Mouse (Mus musculus): Measurements from ENCODE around the gene Disc1. TPM values are rescaled to one million over a fixed set of nuclear protein-coding genes. Genes with fewer than 3 reads are reported as not detected.

The Disc1 gene
- polyA plus RNA-seq, 1 experiment from 2014 or later: 2.3 TPM

DNA sequence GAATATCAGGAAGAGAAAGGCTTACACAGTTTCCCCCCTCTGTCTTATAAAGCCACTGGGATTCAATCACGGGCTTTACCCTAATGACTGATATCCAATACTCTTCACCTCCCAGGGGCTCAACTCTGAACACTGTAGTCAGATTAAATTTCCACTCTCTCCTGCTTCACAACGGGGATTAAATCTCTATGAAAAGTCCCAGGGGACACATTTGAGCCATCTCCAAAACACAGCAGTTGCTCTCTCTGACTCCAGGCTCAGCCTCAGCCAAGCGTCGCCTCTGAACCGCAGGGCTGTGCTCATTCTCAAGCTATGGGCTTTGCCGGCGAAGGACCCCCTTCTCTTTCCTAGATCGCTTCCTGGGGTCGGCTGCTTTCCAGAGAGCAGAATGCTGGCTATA is 141.1 kb downstream of the Disc1 start:
- 64% methylated on average over 9 of the region's 9 CpGs for WGBS
- ATAC-seq (replicated peaks; ENCODE audit: extremely low read depth, insufficient read depth, low FRiP score): no peak
- H3K9me3 ChIP-seq (replicated peaks; ENCODE audit: control insufficient read depth, low read length): no peaks in the 10 kb centered on the region

DNA sequence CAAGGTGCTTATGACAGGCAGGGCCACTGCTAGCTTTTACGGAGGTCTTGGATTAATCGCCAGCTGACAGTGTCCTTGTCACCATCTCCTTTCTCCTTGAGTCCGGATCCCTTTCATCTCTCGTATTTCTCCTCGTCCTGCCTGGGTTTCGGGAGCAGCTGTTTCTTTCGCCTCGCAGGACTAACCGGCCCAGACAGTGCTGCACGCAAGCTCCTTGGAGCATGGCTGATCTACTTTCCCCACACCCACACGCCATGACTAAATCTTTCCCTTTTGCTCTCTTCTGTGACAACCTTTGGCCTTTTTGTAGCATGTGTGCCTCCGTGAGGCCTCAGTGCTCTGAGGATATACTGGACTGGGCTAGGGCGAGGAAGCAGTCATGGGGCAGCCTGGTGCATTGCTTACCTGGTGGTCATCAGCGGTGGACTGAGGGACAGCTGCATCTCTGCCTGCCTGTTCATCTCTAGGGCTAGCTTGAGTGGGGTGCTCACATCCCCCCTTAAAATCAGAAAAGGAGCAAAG is 142.6 kb downstream of the Disc1 start:
- Histone ChIP-seq H3K27ac (ENCODE audit: low read length) (peak overlapping the region; percentile 52; the same call in 1 of the 2 replicates), H3K9ac (ENCODE audit: low read length) (no peak overlapping the region; the same call in 1 of the 2 replicates), H3K9me3 (replicated peaks; ENCODE audit: control insufficient read depth, low read length) (no peaks in the 10 kb centered on the region), H3K4me3 (ENCODE audit: low read length) (no peak overlapping the region), H3K27me3 (ENCODE audit: control insufficient read depth, insufficient read depth, low read length) (no peaks in the 10 kb centered on the region), H3K4me2 (ENCODE audit: low read depth, low read length) (no peak overlapping the region), H3K36me3 (ENCODE audit: control insufficient read depth, insufficient read depth) (no peaks in the 10 kb centered on the region), H3K4me1 (ENCODE audit: control insufficient read depth, insufficient read depth, low read length) (peaks cover 15% of the 10 kb centered on the region)
- 77% methylated on average over 14 of the region's 14 CpGs for WGBS
- ATAC-seq (replicated peaks; ENCODE audit: extremely low read depth, insufficient read depth, low FRiP score): no peak

More for the DNA sequence above, 141.1 kb downstream of the Disc1 start:
- Histone ChIP-seq H3K36me3 (ENCODE audit: control insufficient read depth, insufficient read depth) (no peaks in the 10 kb centered on the region), H3K27ac (ENCODE audit: low read length) (no peak overlapping the region), H3K27me3 (ENCODE audit: control insufficient read depth, insufficient read depth, low read length) (no peaks in the 10 kb centered on the region), H3K4me1 (ENCODE audit: control insufficient read depth, insufficient read depth, low read length) (peaks cover 15% of the 10 kb centered on the region), H3K9ac (ENCODE audit: low read length) (no peak overlapping the region), H3K4me2 (ENCODE audit: low read depth, low read length) (no peak overlapping the region), H3K4me3 (ENCODE audit: low read length) (no peak overlapping the region)

DNA sequence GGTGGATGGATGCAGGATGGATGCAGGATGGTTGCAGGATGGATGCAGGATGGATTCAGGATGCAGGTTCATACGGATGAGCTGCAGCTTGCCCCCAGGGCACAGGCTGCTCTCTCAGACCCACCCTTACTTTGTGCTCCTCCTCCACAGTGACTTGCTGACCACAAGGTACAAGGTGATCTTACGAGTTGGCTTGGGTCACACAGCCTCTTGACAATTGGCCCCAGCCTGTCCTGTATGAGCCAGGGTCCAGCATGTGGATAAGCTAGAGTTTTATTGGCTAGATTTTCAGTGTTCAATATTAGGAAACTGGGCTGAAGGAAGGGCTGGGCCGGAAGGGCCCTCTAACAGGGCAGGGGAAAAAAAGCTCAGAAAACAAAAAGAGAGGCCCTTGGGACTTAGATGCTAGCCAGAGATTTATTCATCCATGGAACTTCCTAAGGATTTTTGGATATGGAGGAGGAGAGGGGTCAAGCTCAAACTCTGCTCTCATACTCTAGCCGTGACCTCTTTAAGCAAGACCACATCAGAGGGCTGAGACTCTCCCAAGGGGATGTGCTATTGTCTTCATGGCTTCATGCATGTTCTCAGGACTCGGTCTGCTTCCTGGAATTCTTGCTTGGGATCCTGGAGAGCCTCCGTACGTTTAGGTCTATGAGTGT is 143.5 kb downstream of the Disc1 start:
- 71% methylated on average over 7 of the region's 7 CpGs for WGBS
- no peaks in the 10 kb centered on the region for H3K36me3 ChIP-seq (ENCODE audit: control insufficient read depth, insufficient read depth)
- H3K27me3 ChIP-seq (ENCODE audit: control insufficient read depth, insufficient read depth, low read length): no peaks in the 10 kb centered on the region
- no peak overlapping the region for H3K4me3 ChIP-seq (ENCODE audit: low read length)
- ATAC-seq (replicated peaks; ENCODE audit: extremely low read depth, insufficient read depth, low FRiP score): no peak; the same call in 1 of the 2 replicates
- H3K9me3 ChIP-seq (replicated peaks; ENCODE audit: control insufficient read depth, low read length): no peaks in the 10 kb centered on the region
- peak overlapping the region; percentile 52 for H3K27ac ChIP-seq (ENCODE audit: low read length)
- H3K4me2 ChIP-seq (ENCODE audit: low read depth, low read length): no peak overlapping the region
- no peak overlapping the region for H3K9ac ChIP-seq (ENCODE audit: low read length)
- H3K4me1 ChIP-seq (ENCODE audit: control insufficient read depth, insufficient read depth, low read length): peaks cover 15% of the 10 kb centered on the region

DNA sequence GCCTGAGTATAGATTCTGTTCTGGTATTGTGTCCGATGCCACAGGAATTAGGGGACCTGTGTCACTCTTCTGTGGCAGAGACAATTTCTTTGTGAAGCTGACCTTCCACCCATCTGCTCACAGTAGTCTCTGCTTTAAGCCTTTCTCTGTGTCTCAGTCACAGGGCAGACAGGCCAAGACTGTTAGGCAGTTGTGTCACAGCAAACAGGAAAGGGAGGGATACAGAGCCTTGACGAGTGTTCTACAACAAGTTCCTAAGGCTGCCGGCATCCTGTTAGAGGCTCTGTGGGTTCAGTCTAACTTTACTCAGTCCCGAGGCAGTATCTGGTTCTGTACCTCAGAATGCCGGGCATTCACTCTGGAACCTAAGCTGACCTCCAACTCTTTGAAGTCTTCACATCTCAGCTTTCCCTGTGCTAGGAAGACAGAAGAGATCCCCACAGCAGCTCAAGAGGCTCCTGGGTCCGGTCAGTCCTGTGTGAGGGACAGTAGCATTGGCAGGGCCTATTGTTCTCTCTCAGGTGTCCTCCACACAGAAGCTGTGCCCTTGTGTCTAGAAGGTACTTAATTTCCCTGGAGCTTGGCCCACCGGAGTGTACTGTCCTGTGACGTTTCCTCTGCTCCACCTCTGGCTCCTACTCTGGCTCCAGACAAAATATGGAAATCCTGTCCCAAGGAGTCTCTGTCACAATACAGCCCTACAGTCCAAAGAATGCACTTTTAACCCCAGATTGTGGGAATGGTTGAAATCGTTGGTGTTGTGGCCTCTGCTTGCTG is 144.6 kb downstream of the Disc1 start:
- WGBS: 57% methylated on average over 9 of the region's 9 CpGs
- Histone ChIP-seq H3K9ac (ENCODE audit: low read length) (no peak overlapping the region), H3K36me3 (ENCODE audit: control insufficient read depth, insufficient read depth) (no peaks in the 10 kb centered on the region), H3K27ac (ENCODE audit: low read length) (peak overlapping the region; percentile 53), H3K4me2 (ENCODE audit: low read depth, low read length) (no peak overlapping the region), H3K27me3 (ENCODE audit: control insufficient read depth, insufficient read depth, low read length) (no peaks in the 10 kb centered on the region), H3K9me3 (replicated peaks; ENCODE audit: control insufficient read depth, low read length) (no peaks in the 10 kb centered on the region), H3K4me3 (ENCODE audit: low read length) (no peak overlapping the region), H3K4me1 (ENCODE audit: control insufficient read depth, insufficient read depth, low read length) (peaks cover 15% of the 10 kb centered on the region)
- peak; percentile 37; the same call in 1 of the 2 replicates for ATAC-seq (replicated peaks; ENCODE audit: extremely low read depth, insufficient read depth, low FRiP score)

DNA sequence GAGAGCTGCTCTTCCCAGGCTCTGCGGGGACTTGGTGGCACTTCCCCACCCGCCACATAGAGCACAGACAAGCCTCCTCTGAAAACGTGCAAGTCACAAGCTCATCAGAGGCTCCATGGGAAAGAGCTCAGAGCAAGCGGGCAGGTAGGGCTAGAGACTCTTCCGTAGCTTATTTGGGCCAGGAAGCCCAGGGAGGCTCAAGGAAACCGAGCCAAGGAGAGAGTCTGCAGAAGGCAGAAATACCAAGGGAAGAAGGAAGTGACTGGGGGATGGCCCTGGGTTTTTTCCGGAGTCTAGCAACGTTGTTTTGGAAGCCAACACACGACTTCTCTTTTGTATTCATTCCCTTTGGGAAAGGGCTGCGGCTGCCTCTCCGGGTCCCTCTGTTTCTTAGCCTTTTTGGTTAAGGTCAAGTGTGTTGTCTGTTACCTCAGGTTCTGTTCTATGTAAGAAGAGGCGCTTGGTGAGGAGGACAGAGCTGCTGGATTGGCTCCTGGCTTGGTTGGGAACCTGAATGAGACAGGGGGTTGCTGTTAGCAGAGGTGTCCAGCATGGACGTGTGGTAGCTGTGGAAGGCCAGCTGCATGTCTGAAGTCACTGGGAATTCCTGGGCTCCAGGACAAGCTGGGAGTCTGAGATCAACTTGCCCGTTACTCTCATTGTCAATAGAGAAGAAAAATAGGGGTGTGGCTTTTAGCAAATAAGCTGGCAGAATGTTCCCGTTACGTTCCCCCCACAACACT is 145.4 kb downstream of the Disc1 start:
- Histone ChIP-seq H3K4me2 (ENCODE audit: low read depth, low read length) (no peak overlapping the region), H3K27ac (ENCODE audit: low read length) (peak overlapping the region; percentile 53), H3K9ac (ENCODE audit: low read length) (no peak overlapping the region), H3K4me3 (ENCODE audit: low read length) (no peak overlapping the region), H3K27me3 (ENCODE audit: control insufficient read depth, insufficient read depth, low read length) (no peaks in the 10 kb centered on the region), H3K36me3 (ENCODE audit: control insufficient read depth, insufficient read depth) (no peaks in the 10 kb centered on the region), H3K9me3 (replicated peaks; ENCODE audit: control insufficient read depth, low read length) (no peaks in the 10 kb centered on the region), H3K4me1 (ENCODE audit: control insufficient read depth, insufficient read depth, low read length) (peaks cover 15% of the 10 kb centered on the region)
- 58% methylated on average over 16 of the region's 16 CpGs for WGBS
- ATAC-seq (replicated peaks; ENCODE audit: extremely low read depth, insufficient read depth, low FRiP score): no peak

DNA sequence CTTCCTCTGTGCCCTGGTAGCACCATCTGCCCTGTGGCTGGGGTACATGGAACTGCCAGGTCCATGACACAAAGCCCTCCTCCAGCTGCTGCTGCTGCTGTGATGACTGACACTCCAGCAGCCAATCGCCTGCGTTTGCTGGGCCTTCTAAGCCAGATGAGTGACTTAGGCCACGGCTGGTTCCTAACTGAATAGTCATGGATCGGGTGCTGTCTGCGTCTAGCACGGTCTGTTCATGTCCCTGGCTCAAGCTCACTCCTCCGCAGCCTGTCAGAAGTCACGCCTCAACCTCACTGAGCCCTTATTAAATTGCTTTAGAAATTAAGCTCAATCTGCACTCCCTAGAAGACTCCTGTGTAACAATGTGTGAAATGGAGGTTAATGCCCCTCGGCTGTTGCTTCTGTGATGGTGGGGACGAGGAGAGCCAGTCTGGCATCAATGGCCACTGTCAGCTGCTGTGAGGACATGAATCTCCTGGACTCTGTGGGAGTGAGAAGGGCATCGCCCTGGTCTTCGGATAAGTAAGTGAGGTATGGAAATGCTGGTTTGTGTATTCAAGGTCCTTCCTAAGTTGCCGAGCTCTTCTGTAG is 146.4 kb downstream of the Disc1 start:
- no peak overlapping the region for H3K27ac ChIP-seq (ENCODE audit: low read length)
- no peak overlapping the region for H3K4me2 ChIP-seq (ENCODE audit: low read depth, low read length)
- no peaks in the 10 kb centered on the region for H3K9me3 ChIP-seq (replicated peaks; ENCODE audit: control insufficient read depth, low read length)
- 82% methylated on average over 13 of the region's 13 CpGs for WGBS
- no peak overlapping the region for H3K9ac ChIP-seq (ENCODE audit: low read length)
- H3K36me3 ChIP-seq (ENCODE audit: control insufficient read depth, insufficient read depth): no peaks in the 10 kb centered on the region
- no peak overlapping the region for H3K4me3 ChIP-seq (ENCODE audit: low read length)
- no peak for ATAC-seq (replicated peaks; ENCODE audit: extremely low read depth, insufficient read depth, low FRiP score)
- H3K4me1 ChIP-seq (ENCODE audit: control insufficient read depth, insufficient read depth, low read length): peaks cover 15% of the 10 kb centered on the region
- H3K27me3 ChIP-seq (ENCODE audit: control insufficient read depth, insufficient read depth, low read length): no peaks in the 10 kb centered on the region

DNA sequence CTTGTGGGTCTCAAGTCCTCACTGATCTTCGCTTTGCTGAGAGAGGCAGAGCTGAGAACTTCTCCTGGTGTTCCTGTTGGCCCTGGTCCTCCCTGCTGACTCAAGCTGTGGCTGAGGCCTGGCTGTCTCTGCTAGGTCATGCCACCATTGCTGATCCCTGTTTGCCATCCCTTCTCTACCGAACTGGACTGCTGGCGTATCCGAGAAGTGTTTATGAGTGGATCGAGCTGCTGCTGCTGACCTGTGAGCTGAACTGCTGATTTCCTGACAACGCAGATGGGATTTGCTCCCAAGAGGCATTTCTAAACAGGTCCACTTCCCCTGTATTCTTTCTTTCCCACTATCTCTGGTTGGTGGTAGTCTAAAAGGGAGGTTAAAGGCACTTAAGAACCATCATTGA is 147.7 kb downstream of the Disc1 start:
- no peaks in the 10 kb centered on the region for H3K9me3 ChIP-seq (replicated peaks; ENCODE audit: control insufficient read depth, low read length)
- no peak overlapping the region for H3K27ac ChIP-seq (ENCODE audit: low read length)
- H3K4me1 ChIP-seq (ENCODE audit: control insufficient read depth, insufficient read depth, low read length): peaks cover 9% of the 10 kb centered on the region; the same call in 1 of the 2 replicates
- H3K36me3 ChIP-seq (ENCODE audit: control insufficient read depth, insufficient read depth): no peaks in the 10 kb centered on the region
- H3K4me2 ChIP-seq (ENCODE audit: low read depth, low read length): no peak overlapping the region
- no peak for ATAC-seq (replicated peaks; ENCODE audit: extremely low read depth, insufficient read depth, low FRiP score)
- H3K9ac ChIP-seq (ENCODE audit: low read length): no peak overlapping the region
- no peaks in the 10 kb centered on the region for H3K27me3 ChIP-seq (ENCODE audit: control insufficient read depth, insufficient read depth, low read length)
- no peak overlapping the region for H3K4me3 ChIP-seq (ENCODE audit: low read length)
- 76% methylated on average over 6 of the region's 6 CpGs for WGBS

DNA sequence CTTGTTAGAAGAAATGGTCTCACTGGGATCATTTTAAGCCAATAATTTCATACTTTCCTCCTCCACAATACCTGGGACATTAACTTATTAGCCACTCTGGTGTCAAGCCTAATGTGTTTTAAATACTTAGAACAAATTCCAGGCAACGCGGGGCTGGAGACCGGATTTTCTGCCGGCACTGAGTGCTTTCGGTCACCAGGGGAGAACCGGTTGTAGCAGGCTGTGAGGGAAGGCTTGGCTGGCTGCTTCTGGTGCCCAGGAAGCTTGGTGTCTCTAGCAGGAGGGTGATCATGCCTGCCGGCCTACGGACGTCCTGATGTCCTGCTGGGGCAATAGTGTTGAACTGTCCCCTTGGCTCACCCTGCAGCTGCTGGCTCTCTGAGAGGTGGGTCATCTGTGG is 149.0 kb downstream of the Disc1 start:
- WGBS: 61% methylated on average over 9 of the region's 9 CpGs
- Histone ChIP-seq H3K4me3 (ENCODE audit: low read length) (no peak overlapping the region), H3K36me3 (ENCODE audit: control insufficient read depth, insufficient read depth) (no peaks in the 10 kb centered on the region), H3K4me2 (ENCODE audit: low read depth, low read length) (no peak overlapping the region), H3K27me3 (ENCODE audit: control insufficient read depth, insufficient read depth, low read length) (no peaks in the 10 kb centered on the region), H3K27ac (ENCODE audit: low read length) (no peak overlapping the region), H3K9me3 (replicated peaks; ENCODE audit: control insufficient read depth, low read length) (no peaks in the 10 kb centered on the region), H3K4me1 (ENCODE audit: control insufficient read depth, insufficient read depth, low read length) (peaks cover 9% of the 10 kb centered on the region; the same call in 1 of the 2 replicates), H3K9ac (ENCODE audit: low read length) (no peak overlapping the region)
- no peak for ATAC-seq (replicated peaks; ENCODE audit: extremely low read depth, insufficient read depth, low FRiP score)

All from heart, embryonic 16.5 days (tissue).